Mouse (Mus musculus): ENCODE results near the gene Farsb. TPM values are rescaled to one million over a fixed set of nuclear protein-coding genes. Genes with fewer than 3 reads are reported as not detected.

The Farsb gene
- total RNA-seq, 2 experiments from 2014 or later = 74.2 to 74.8 TPM

GRCm38 (mm10) chr1:78380950-78381349 is 107.7 kb downstream of the Farsb start:
- no peak for DNase-seq (ENCODE audit: extremely low spot score in 1 of 2, low spot score in 2 of 2)
- intact Hi-C loops (cut with DNase I) = no loop called here

- intact Hi-C loops (cut with DNase I) = no loop called here
- DNase-seq (ENCODE audit: extremely low spot score in 1 of 2, low spot score in 2 of 2) = no peak
Observed at GRCm38 (mm10) chr1:78375058-78375457, 113.6 kb downstream of the Farsb start.

- intact Hi-C loops (cut with DNase I) = no loop called here
Observed at GRCm38 (mm10) chr1:78373836-78374235, 114.9 kb downstream of the Farsb start.

GRCm38 (mm10) chr1:78372316-78372715 is 116.4 kb downstream of the Farsb start:
- no peak for DNase-seq (ENCODE audit: extremely low spot score in 1 of 2, low spot score in 2 of 2)
- intact Hi-C loops (cut with DNase I) = no loop called here

More at GRCm38 (mm10) chr1:78373836-78374235, 114.9 kb downstream of the Farsb start:
- DNase-seq (ENCODE audit: extremely low spot score in 1 of 2, low spot score in 2 of 2) = no peak

GRCm38 (mm10) chr1:78371569-78372236 is 117.0 kb downstream of the Farsb start:
- intact Hi-C loops (cut with DNase I) = no loop called here
- peak; percentile 22 to 54 for DNase-seq (ENCODE audit: extremely low spot score in 1 of 2, low spot score in 2 of 2)

GRCm38 (mm10) chr1:78370121-78370520 is 118.6 kb downstream of the Farsb start:
- no peak for DNase-seq (ENCODE audit: extremely low spot score in 1 of 2, low spot score in 2 of 2)
- intact Hi-C loops (cut with DNase I) = no loop called here

Other genes with a start within 250 kb of the Farsb start
- 1 to 10 TPM; 1.9 to 2.3 TPM for gene Sgpp2, start 178.6 kb downstream of the Farsb start, total RNA-seq (2021)
- not detected for gene Mogat1, start 22.1 kb upstream of the Farsb start, total RNA-seq (2021)
- under 1 TPM; 0.11 to 0.28 TPM for gene BC035947, start 23.3 kb upstream of the Farsb start, total RNA-seq (2021)
- gene Acsl3, start 168.9 kb upstream of the Farsb start, total RNA-seq (2021) = 100 to 1,000 TPM; 113 to 125 TPM
- gene Utp14b, start 169.1 kb upstream of the Farsb start, total RNA-seq (2021) = 10 to 100 TPM; 11.4 to 13.0 TPM